Mouse (Mus musculus): ENCODE results near the gene Gm21310. TPM values are rescaled to one million over a fixed set of nuclear protein-coding genes. Genes with fewer than 3 reads are reported as not detected.
"Not testable (repeated sequence)": the region's sequence is repeated elsewhere in the genome, so short reads cannot be mapped to it uniquely, and the experiment has no call there.

Gm21310 gene
- polyA plus RNA-seq (2012; fragmentation: generic; extraction: Trizol) = not detected

GRCm38 (mm10) chrY:10147083-10147482 lies at the start of gene Gm21310:
Gene Gm21310, minus strand, starts transcription at chrY:10147183.
- not testable (repeated sequence) for H3K4me3 ChIP-seq; H3ac ChIP-seq (ENCODE audit: control insufficient read depth, insufficient read length); H3K27me3 ChIP-seq (ENCODE audit: control insufficient read depth, insufficient read depth, insufficient read length); H3K4me2 ChIP-seq (ENCODE audit: low read depth); H3K36me3 ChIP-seq (ENCODE audit: control insufficient read depth, insufficient read depth); H3K79me2 ChIP-seq (ENCODE audit: control insufficient read depth, insufficient read depth)

Other genes with a start within 250 kb of the Gm21310 start
- not detected for gene Gm20834, start 177.4 kb upstream of the Gm21310 start, polyA plus RNA-seq (2012; fragmentation: generic; extraction: Trizol)